Mouse (Mus musculus): ENCODE results near the gene Gpc6.

Gene Gpc6

DNA sequence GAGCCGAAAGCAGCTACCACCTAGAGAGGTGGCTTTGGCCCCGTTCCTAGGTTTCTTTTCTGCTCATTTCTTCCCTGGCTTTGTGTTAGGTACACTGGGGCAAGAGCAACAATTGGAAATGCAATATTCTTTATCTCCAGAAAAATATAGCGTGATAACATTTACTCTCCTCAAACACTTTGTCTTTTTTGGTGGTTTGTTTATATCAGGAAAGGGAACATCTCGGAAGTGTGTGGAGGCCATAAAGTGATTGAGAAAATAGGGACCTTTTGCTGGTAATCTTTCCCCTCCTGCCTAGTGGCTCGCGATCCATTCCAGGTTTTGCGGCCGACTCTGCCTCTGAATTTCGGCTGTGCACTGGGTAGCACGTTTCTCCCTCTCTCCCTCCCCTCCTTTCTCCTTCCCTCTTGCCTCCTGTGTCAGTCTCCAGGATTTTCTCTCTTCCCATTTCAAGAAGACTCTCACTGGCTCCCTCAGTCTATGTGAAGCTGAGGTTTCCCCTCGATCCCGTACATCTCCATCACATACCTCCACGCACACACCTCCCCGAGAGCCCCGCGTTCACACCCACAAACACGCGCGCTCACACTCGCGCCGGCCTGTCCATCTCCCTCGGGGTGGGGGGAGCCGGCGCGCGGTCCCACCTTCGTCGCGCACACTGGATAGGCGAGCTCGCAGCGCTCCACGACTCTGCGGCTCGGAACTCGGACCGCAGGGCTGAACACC is at the start of gene Gpc6:
Gene Gpc6, plus strand, starts transcription at position 440 of the 726 bp plus-strand sequence.
- peak in 1 of 2 experiments; percentile 29 for DNase-seq (ENCODE audit: low spot score in 2 of 2)

DNA sequence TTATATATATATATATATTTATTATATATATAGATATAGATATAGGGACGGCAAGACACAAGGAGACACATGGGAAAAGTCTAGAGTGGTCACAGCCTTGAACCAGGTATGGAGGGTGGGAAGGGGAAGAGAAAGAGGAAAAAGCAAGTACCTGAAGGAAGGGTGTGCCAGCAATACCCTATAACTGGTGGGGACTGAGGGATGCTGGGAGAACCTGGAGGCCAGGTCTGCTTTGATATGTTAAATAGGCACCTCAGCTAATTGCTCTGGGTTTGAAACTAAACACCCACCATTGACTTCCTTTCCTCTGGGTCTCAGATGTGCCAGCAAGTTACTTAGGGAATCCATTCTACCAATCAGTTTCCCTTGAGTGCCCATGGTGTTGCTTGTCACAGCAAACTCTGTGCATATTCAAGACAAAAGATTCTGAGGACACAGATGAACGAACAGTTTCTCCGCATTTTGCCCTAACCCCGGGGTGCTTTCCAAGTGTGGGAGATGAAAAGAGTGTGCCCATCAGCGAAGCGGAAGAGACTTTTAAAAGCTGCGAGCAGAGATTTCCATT is 42.6 kb upstream of the Gpc6 start:
- no peak for DNase-seq (ENCODE audit: low spot score in 2 of 2)

DNA sequence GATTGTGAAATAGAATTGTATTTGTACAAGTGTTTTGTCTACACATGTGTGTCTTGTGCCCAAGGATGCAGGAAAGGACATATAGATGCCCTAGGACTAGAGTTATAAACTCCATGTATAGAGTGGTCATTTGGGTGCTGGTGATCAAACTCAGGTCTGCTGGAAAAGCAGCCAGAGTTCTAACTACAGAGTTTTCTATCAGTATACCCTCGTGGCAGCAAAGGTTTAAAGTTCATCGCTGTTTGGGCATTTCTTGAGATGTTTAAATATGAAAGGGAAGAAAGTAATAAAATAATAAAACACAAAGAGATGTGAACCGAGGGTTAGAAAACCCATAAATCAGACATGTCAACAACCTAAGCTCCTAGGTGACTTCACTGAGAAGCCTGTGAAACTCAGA is 30.8 kb upstream of the Gpc6 start:
- DNase-seq (ENCODE audit: low spot score in 2 of 2), result no peak

DNA sequence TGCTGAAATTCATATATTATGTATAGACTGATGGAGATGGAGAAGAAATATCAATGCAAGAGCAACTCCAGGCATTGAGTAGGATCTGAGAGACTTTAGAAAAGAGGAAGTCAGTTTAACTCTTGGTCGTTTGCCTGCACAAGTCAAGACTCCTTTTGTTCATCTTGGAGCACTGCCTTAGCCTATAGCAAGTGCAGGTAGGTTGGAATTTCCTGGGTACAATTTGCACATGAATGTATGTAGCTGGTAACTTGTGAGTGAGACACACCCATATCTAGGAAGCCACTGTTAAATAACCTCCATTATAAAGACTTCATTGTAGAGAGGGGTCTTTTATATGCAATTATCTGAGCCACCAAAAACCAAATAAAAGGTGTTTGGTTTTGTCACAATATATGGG is 27.1 kb upstream of the Gpc6 start:
- no peak for DNase-seq (ENCODE audit: low spot score in 2 of 2)

DNA sequence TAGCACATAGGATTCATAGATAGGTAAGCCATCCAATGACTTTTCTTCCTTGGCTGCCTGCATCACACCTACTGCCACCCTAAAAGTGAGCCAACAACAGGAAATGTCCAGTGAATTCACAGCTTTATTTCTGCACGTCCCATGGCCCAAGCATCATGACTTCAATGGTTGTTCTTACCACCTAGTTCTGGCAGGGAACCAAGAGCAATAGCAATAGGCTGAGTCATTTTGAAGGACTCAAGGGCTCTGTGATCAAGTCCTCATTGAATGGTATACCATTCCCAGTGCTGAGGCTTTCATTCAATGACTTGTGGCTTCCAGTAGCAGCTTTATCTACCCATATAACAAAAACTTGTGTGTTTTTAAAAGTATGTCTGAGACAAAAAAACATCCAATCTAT is 13.3 kb upstream of the Gpc6 start:
- DNase-seq (ENCODE audit: low spot score in 2 of 2), result no peak

DNA sequence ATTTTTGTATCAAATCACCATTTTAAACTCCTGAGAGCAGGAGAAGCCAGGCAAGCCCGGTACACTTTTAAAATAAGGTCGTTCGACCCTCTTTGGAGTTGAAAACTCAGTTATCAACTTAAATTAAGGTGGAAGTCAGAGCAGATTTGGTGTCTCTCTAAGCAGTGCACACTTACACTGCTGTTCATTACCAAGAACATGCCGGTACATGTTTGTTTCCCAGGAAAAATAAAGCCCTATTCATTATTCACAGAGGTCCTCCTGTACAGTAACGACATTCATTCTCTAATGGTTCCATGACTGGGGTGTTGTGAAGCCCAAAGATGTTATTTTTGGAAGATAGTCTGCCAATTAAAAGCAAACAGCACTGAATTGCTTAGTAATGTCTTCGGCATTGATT is 8.2 kb upstream of the Gpc6 start:
- no peak for DNase-seq (ENCODE audit: low spot score in 2 of 2)

DNA sequence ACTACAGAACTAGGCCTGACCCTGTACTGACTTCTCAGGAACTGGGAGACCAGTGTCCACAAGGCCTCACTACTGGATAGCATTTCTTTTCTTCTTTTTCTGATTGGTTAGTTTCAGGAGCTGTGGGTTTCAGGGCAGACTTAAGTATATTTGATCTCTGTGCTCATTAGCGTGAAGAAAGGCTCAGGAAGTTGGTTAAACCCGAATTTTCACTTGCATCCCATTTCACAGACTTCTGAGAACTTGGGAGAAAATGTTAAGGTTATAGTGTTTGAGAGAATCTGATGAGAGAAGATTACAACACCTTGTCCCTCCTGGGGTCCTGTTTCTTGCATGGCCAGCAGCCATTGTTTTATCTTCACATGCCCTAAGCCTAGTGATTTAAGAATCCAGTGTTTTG is 849 bp upstream of the Gpc6 start:
- DNase-seq (ENCODE audit: low spot score in 2 of 2), result no peak

DNA sequence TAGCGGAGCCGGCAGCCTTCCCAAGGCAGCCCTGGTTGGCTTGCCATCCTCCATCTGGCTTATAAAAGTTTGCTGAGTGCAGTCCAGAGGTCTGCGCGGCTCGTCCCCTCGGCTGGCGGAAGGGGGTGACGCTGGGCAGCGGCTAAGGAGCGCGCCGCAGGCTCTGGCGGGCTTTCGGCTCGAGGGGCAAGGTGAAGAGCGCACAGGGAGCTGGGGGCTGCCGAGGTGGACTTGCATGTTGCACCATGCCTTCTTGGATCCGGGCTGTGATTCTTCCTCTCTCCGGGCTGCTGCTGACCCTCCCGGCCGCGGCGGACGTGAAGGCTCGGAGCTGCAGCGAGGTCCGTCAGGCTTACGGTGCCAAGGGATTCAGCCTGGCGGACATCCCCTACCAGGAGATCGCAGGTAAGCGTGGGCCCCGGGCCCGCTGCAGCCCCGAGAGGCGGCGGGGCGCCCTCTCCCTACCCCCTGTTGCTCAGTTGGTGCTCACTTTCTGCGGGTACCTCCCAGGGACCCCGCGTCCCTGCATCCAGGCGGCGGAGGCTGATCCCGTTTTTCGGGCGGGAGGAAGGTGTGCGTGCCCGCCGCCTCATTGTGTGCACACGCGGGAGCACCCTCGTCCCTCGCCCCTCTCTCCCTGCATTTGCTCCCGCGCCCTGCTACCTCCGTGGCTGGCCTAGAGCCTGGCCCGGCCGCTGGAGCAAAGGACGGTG is 732 bp downstream of the Gpc6 start:
- DNase-seq (ENCODE audit: low spot score in 2 of 2), result no peak

DNA sequence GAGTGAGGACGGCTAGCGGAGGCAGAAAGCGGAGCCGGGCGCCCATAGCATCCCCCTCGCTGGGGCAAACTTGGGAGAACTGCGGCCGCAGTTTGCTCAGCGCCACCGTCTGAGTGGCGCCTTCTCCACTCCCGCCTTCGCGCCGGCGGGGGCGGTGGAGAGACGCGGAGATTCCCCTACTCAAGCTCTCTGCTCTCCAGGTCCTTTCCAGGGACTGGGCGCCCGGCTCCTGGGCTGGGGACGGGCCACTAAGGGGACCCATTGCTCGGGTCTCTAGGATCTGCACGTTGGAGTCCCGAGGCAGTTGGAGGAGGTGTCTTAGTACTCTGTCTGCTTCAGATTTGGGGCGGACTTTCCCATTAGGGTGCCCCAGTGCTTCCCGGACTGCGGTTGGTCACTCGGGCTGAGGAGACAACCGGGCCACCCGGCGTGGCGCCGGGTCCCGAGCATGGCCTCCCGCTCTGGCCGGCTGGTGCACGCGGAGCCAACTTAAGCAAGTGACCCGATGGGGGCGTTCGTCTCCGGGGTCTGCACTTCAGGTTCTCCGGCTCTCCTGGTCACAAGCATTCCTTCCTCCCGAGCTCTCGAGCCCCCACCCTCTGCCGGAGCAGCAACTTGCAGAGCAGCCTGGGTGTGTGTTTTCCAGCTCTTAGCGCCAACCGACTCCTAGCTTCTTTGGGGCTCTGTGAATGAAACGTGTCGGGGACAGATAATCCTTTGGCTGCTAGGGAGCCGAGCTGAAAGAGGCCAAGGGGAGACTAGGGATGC is 1.5 kb downstream of the Gpc6 start:
- peak in 1 of 2 experiments; percentile 3 for DNase-seq (ENCODE audit: low spot score in 2 of 2)

DNA sequence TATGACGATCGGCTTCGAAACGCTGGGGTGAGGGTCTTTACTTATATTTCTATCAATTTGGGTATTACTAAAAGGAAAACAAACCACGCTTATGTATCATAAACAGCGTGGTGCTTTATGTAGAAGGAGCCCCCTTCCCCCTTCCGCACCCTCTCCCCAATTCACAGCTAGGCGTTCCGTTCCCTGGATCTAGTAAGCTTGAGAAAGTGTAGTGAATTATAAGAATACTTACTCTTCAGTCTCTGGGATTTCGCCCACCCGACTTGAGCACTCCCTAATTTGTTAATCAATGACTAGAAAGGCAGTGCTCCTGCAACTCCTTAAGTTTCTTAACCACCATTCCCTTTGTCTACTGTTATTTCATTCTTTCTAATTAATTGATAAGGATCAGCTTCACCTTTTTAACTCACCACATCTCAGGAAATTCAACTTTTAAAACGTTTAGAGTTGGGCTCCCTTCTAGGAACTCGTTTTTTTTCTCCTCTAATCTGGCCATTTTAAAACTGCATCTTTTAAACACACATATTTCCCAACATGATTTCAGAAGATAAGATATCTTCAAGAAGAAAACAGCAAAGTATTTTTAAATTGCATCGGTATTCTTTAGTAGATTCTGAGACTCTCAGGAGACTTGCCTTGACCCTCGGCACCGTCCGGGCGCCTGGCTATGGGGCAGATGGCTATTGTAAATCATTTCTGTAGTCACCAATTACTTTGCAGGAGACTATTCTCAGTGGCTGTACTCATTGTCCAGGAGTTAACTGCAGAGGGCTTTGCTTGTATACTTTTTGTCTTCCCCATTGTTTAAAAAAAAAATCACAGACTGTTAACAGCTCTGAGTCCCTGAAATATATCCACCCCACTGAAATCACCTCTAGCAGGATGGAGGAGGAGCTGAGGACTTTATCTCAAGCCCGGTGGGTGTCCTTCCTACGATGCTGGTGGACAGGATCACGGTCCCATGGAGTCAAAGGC is 2.5 kb downstream of the Gpc6 start:
- DNase-seq (ENCODE audit: low spot score in 2 of 2), result no peak

DNA sequence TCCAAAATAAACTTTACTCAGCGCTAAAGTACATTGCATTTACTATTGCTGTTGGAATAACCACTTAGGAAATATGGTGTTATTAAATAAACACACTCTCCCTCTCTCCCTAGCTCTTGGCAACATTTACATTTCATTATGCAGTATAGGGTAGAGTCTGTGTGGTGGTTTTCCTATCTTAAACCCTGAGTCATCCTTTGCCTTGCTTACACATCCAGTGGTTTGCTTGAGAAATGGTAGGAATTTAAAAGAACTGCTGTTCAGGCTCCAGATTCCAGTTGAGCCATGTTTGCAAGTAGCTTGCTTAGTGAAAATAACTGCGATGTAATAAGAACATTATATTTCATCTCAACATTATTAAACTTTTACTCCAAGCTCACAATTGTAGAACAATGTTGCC is 3.3 kb downstream of the Gpc6 start:
- no peak for DNase-seq (ENCODE audit: low spot score in 2 of 2)

DNA sequence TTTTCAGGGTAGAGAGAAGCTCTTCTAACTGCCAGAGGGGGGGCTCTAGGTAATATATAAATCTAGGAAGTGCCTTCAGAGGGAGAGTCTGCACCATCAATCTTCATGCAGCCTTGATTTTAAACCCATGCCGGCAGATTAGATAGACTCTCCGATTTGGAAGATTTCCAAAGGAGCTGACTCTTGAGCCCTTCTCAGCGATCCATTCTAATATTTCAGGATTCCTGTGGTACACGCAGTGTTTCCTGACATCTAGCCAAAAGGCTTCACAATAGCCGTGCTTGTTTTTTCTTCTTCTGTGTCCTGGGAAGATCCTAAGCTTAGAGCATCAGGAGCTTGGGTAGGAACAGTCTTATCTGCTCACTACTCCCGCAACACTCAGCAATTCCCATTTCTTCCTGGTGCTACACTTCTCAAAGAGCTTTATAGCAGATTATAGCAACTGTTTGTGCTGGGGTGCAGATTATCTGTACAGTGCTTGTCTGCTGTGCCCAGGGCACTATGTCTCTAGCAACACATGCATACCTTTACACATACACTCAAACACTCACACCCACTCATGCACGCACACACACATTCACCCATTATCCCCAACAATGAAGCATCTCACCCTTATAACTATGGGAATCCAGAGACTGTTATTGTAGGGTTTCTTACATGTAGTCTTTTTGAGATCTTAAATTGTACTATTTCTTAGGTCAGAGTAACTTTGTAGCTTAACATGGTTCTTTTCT is 3.8 kb downstream of the Gpc6 start:
- no peak for DNase-seq (ENCODE audit: low spot score in 2 of 2)

DNA sequence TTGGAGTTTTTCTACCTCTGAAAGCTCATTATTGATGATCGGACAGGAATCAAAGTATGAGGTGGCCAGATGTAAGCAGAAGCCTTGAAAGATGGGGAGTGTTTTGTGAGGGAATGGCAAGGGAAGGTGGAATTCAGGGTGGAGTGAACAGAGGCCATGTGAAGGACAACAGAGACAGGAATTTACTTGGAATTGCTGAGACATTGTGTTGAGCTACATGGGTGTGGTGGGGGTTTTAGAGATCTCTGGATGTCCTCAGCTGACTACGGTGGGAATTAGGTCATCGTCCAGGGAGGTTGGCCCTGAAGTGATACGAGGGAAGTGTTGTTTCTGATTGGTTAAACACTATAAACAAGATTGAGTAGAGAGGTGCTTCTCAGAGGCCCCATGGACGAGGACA is 8.7 kb downstream of the Gpc6 start:
- DNase-seq (ENCODE audit: low spot score in 2 of 2), result no peak

DNA sequence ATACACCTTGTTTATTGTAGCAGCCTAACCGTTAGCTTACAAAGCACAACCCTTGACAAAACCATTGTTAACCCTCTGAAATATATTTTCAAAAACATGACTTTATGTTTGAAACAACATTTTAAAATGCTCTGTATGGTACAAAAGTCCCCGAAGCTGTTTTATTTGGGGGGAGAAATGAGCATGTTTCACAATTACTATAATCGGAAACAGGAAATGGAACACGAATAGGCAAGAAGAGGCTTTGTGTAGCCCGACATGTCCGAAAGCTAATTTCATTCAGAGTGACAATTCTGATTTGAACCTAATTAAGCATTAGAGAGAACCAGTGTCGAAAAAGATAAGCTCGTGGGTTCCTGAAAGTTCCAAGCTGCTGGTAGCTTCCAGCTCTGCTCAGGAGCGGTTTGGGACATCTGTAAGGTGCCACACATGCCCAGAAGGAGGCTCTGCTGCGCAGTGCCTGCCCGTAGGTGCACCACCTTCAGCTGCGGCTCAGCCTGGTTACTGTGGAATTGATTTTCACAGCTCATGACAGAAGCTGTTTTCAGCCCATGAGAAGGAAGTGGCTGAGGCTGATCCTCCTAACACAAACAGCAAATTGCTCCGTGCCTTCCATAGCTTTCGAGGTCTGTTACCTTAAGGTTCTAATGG is 12.9 kb downstream of the Gpc6 start:
- no peak for DNase-seq (ENCODE audit: low spot score in 2 of 2)

DNA sequence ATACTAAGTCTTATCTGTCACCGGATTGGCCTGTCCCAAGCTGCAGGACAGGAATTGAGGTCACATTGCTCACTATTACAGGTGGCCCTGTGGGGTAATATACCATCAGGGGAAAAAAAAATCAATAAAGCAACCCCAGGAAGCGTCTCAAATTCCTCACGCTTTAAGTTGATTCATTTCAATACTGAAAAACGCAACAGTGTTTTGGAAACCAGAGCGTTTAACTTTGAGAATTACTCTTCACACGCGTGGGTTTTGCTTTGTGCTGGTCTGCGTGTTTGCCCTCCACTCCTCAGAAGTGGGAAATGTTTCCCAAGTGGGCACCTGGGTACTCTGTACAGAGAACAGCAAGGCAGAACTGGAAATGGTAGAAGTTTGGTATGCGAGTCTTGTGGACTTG is 13.6 kb downstream of the Gpc6 start:
- no peak for DNase-seq (ENCODE audit: low spot score in 2 of 2)

DNA sequence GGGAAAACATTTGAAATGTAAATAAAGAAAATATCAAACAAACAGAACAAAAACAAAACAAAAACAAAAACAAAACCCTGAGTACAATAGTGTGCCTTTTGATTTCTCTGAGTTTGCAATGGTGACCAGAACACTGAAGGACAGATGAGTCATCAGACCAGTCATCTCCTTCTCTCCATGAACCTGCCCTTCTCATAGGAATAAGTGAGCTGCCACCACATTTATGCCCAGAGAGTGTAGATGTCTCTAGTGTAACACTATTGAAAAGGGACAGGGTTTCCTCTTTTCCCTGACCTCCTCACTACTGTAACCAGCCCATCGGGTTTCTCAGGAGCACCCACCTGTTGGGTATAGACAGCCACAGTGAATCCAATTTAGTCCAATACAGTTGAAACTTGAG is 14.4 kb downstream of the Gpc6 start:
- DNase-seq (ENCODE audit: low spot score in 2 of 2), result no peak

DNA sequence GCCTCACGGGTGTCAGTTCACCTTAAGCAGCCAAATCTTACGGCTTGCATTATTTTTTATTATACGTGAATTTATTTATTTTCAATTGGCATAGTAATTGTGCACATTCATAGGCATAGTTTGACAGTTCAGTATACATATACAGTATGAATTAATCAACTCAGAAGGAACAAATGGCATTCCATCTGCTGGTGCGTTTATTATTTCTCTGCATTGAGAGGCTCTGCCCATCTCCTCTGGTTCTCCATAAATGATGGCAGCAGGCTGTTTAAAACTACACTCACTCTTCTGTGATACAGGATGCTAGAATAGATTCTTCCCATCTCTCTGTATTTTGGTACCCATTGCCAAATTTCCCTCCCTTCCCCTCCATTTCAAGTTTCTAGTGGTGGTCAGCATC is 16.7 kb downstream of the Gpc6 start:
- DNase-seq (ENCODE audit: low spot score in 2 of 2), result no peak

DNA sequence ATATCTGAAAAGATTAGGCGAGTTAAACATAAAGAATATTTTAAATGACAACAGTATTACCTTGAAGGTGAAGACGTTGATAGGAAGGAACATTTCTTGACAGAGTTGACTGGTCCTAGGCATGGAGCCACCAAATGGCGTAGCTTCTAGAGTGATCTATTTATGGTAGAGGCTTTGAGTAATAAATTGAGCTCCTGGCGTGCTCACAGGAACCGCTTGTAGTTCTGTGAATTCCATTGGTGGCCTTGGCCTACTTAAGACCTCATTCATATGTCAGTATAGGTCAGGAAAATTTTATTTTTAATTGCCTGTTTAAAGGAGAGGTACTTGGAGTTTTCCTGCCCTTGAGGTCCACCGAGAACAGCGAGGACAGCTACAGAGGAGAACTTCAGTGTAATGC is 18.6 kb downstream of the Gpc6 start:
- DNase-seq (ENCODE audit: low spot score in 2 of 2), result no peak

DNA sequence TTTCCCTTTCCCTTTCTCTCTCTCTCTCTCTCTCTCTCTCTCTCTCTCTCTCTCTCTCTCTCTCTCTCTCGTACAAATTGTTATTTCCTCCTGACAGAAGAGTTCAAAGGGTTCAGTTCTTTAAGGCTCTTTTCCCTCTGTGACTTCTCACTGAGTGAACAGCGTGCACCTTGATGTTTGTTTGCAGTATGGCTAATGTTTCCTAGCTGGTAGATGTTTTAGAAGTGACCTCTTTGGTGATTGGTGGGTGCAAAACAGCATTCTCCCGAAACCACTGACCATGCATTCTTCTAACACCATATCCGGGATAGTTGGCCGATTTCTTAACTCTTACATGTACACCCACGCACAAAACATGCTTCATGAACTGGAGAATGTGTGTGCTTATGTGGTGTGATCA is 20.9 kb downstream of the Gpc6 start:
- DNase-seq (ENCODE audit: low spot score in 2 of 2), result no peak

DNA sequence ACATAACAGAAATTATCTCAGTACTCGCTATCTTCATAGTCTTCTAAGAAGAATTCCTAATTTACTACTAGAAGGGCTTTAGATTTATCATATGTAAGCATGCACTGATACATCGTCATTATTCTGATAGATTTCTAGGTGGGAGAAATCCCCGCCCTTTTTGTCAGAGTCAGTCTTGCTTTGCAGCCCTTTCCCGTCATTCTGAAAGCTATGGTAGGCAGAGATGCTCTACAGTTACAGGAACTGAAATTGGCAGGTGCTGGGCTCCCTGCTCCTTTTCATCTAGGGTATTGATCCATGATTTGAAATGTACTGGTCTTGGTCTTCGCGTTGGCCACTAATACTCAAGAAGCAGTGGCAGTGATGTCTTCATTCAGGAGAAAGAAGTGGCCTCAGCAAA is 22.3 kb downstream of the Gpc6 start:
- DNase-seq (ENCODE audit: low spot score in 2 of 2), result no peak
